Mouse (Mus musculus) heart, embryonic 14.5 days (tissue): ENCODE data around the gene Mrpl4. TPM values are rescaled to one million over a fixed set of nuclear protein-coding genes. Genes with fewer than 3 reads are reported as not detected.
"Not testable (repeated sequence)": the region's sequence is repeated elsewhere in the genome, so short reads cannot be mapped to it uniquely, and the experiment has no call there.

Source experiments
- ATAC-seq: fragments of 200-750 bp; cut with Nextera tagmentation; 2 replicates; pipeline ENCODE4 v1.8.0; 2017; ENCODE audit warnings: low read depth, moderate TSS enrichment; ENCODE audit not compliant: insufficient number of reproducible peaks, insufficient read depth, low FRiP score
- H3K27ac ChIP-seq, 2 experiments: fragments of 200-500 bp in 1 of 2; fragments of 300-500 bp in 1 of 2; sonication (generic) in 1 of 2; replicated peaks in 1 of 2; 2 replicates each; pipeline ENCODE4 v1.5.1; 2012 to 2014; ENCODE audit warnings: low read depth in 2 of 2, low read length in 2 of 2, control low read depth in 1 of 2, mild to moderate bottlenecking in 1 of 2, mixed read lengths in 1 of 2; ENCODE audit not compliant: control insufficient read depth in 1 of 2, insufficient read depth in 1 of 2
- H3K27me3 ChIP-seq: fragments of 300-500 bp; sonication (generic); 2 replicates; pipeline ENCODE4 v1.6.1; 2014; ENCODE audit warnings: mild to moderate bottlenecking, low read length, control low read depth; ENCODE audit not compliant: control insufficient read depth, insufficient read depth
- H3K36me3 ChIP-seq: fragments of 300-500 bp; sonication (generic); 2 replicates; pipeline ENCODE4 v1.6.1; 2014; ENCODE audit warnings: mild to moderate bottlenecking, control low read depth, low read length, mixed read lengths; ENCODE audit not compliant: control insufficient read depth, insufficient read depth
- H3K4me1 ChIP-seq, 2 experiments: fragments of 200-500 bp in 1 of 2; fragments of 300-500 bp in 1 of 2; sonication (generic) in 1 of 2; 2 replicates each; pipeline ENCODE4 v1.6.1; 2012 to 2014; ENCODE audit warnings: low read length in 2 of 2, control low read depth in 1 of 2, mixed read lengths in 1 of 2; ENCODE audit not compliant: control insufficient read depth in 2 of 2, insufficient read depth in 2 of 2
- H3K4me2 ChIP-seq: fragments of 300-500 bp; sonication (generic); 2 replicates; pipeline ENCODE4 v1.6.1; 2014; ENCODE audit warnings: mild to moderate bottlenecking, low read length
- H3K4me3 ChIP-seq, 2 experiments: fragments of 200-500 bp in 1 of 2; fragments of 300-500 bp in 1 of 2; sonication (generic) in 1 of 2; 2 replicates each; pipeline ENCODE4 v1.5.1; 2012 to 2014; ENCODE audit warnings: low read length in 2 of 2, mild to moderate bottlenecking in 2 of 2, control low read depth in 1 of 2, low read depth in 1 of 2, moderate library complexity in 1 of 2; ENCODE audit not compliant: control insufficient read depth in 1 of 2, insufficient read depth in 1 of 2
- H3K9ac ChIP-seq: fragments of 300-500 bp; sonication (generic); 2 replicates; pipeline ENCODE4 v1.6.1; 2014; ENCODE audit warnings: mild to moderate bottlenecking, low read length
- H3K9me3 ChIP-seq: fragments of 300-500 bp; sonication (generic); 2 replicates; pipeline ENCODE4 v1.6.1; 2016; ENCODE audit warnings: low read length, control low read depth; ENCODE audit not compliant: control insufficient read depth
- WGBS: fragments of 180-500 bp; shearing (Covaris S2); extraction: QIAGEN DNeasy Blood & Tissue Kit; methylation state at CpG from one replicate; pipeline ENCODE4 v1.1.7; 2014; 5-methylcytosine and 5-hydroxymethylcytosine counted together
- polyA plus RNA-seq: library from polyadenylated mRNA; unstranded; fragments of >200 nt; fragmentation: Nextera tagmentation; extraction: Ambion mirVana; gene quantifications from 2 replicates; pipeline ENCODE4 v1.2.1, GENCODE M21; 2014

Gene Mrpl4
- polyA plus RNA-seq, 1 experiment from 2014 or later: 160 TPM

- Histone ChIP-seq H3K4me3 (no peak overlapping the region), H3K27me3 (0 out of 2 replicates have a peak, but pooled peaks cover 4% of the 10 kb centered on the region), H3K4me2 (no peak overlapping the region), H3K9me3 (no peaks in the 10 kb centered on the region), H3K36me3 (no peaks in the 10 kb centered on the region), H3K9ac (no peak overlapping the region), H3K27ac (no peak overlapping the region), H3K4me1 (peaks cover 11 to 14% of the 10 kb centered on the region in 2 experiments)
- 25% methylated on average over 7 of the region's 7 CpGs for WGBS
- ATAC-seq: no peak
Measured at GRCm38 (mm10) chr9:20987953-20988352, 14.6 kb upstream of the Mrpl4 start.

- H3K4me1 ChIP-seq: peaks cover 6% of the 10 kb centered on the region in 2 experiments
- H3K36me3 ChIP-seq: no peaks in the 10 kb centered on the region
- WGBS: 7% methylated on average over 10 of the region's 10 CpGs
- H3K27ac ChIP-seq: no peak overlapping the region
- 0 out of 2 replicates have a peak, but pooled peaks cover 4% of the 10 kb centered on the region for H3K27me3 ChIP-seq
- peak overlapping the region; percentile 53 for H3K4me2 ChIP-seq
- H3K9me3 ChIP-seq: no peaks in the 10 kb centered on the region
- peak overlapping the region; percentile 9 to 17; a peak in 1 of 4 replicates for H3K4me3 ChIP-seq
- no peak for ATAC-seq
- peak overlapping the region; percentile 44; the same call in 1 of the 2 replicates for H3K9ac ChIP-seq
Measured at GRCm38 (mm10) chr9:20990861-20991260, 11.7 kb upstream of the Mrpl4 start.

- Histone ChIP-seq H3K27ac (no peak overlapping the region), H3K27me3 (0 out of 2 replicates have a peak, but pooled peaks cover 4% of the 10 kb centered on the region), H3K4me2 (no peak overlapping the region), H3K9ac (no peak overlapping the region), H3K9me3 (no peaks in the 10 kb centered on the region), H3K36me3 (no peaks in the 10 kb centered on the region), H3K4me3 (no peak overlapping the region), H3K4me1 (peaks cover 6% of the 10 kb centered on the region in 2 experiments)
- 89% methylated on average over 4 of the region's 4 CpGs for WGBS
- ATAC-seq: no peak
Measured at GRCm38 (mm10) chr9:20991587-20991986, 11.0 kb upstream of the Mrpl4 start.

GRCm38 (mm10) chr9:20993165-20993898 is 9.2 kb upstream of the Mrpl4 start:
- 53% methylated on average over 5 of the region's 5 CpGs for WGBS
- Histone ChIP-seq H3K36me3 (no peaks in the 10 kb centered on the region), H3K4me2 (no peak overlapping the region), H3K9me3 (no peaks in the 10 kb centered on the region), H3K4me1 (peaks cover 6% of the 10 kb centered on the region in 2 experiments), H3K27me3 (0 out of 2 replicates have a peak, but pooled peaks cover 2% of the 10 kb centered on the region), H3K9ac (no peak overlapping the region), H3K27ac (no peak overlapping the region), H3K4me3 (no peak overlapping the region)
- no peak for ATAC-seq

- Histone ChIP-seq H3K9ac (no peak overlapping the region), H3K27me3 (no peaks in the 10 kb centered on the region), H3K4me3 (no peak overlapping the region), H3K27ac (no peak overlapping the region), H3K36me3 (no peaks in the 10 kb centered on the region), H3K4me1 (peaks cover 6% of the 10 kb centered on the region in 2 experiments), H3K4me2 (no peak overlapping the region), H3K9me3 (no peaks in the 10 kb centered on the region)
- 64% methylated on average over 3 of the region's 3 CpGs for WGBS
- no peak for ATAC-seq
Measured at GRCm38 (mm10) chr9:20995069-20995468, 7.5 kb upstream of the Mrpl4 start.

GRCm38 (mm10) chr9:20997065-20997464 is 5.5 kb upstream of the Mrpl4 start:
- no peak overlapping the region for H3K27ac ChIP-seq
- no peak overlapping the region for H3K9ac ChIP-seq
- no peak overlapping the region for H3K4me3 ChIP-seq
- no peak overlapping the region for H3K4me2 ChIP-seq
- H3K9me3 ChIP-seq: no peaks in the 10 kb centered on the region
- no peaks in the 10 kb centered on the region for H3K36me3 ChIP-seq
- no peaks in the 10 kb centered on the region for H3K27me3 ChIP-seq
- H3K4me1 ChIP-seq: no peaks in the 10 kb centered on the region; a peak in 1 of 4 replicates
- ATAC-seq: no peak
- WGBS: 82% methylated on average over 8 of the region's 8 CpGs

GRCm38 (mm10) chr9:20998337-20998736 is 4.2 kb upstream of the Mrpl4 start:
- H3K27me3 ChIP-seq, H3K36me3 ChIP-seq, ATAC-seq, H3K9ac ChIP-seq, H3K27ac ChIP-seq, H3K4me2 ChIP-seq, H3K4me1 ChIP-seq, H3K9me3 ChIP-seq, H3K4me3 ChIP-seq: not testable (repeated sequence)
- WGBS: 67% methylated on average over 1 of the region's 1 CpGs

GRCm38 (mm10) chr9:21000811-21001210 is 1.7 kb upstream of the Mrpl4 start:
- Histone ChIP-seq H3K9ac (no peak overlapping the region), H3K27ac (no peak overlapping the region), H3K27me3 (no peaks in the 10 kb centered on the region), H3K4me2 (no peak overlapping the region), H3K36me3 (peaks cover 16% of the 10 kb centered on the region), H3K4me1 (peaks cover 3 to 6% of the 10 kb centered on the region in 2 experiments; a peak in 2 of 4 replicates), H3K9me3 (no peaks in the 10 kb centered on the region), H3K4me3 (no peak overlapping the region)
- no peak for ATAC-seq
